Mouse (Mus musculus): ENCODE measurements around the gene Hist1h2br.
A peak's percentile ranks its signal among the peaks of the same experiment; 100 is the strongest.
"Not testable (repeated sequence)": the region's sequence is repeated elsewhere in the genome, so short reads cannot be mapped to it uniquely, and the experiment has no call there.

The Hist1h2br gene

DNA sequence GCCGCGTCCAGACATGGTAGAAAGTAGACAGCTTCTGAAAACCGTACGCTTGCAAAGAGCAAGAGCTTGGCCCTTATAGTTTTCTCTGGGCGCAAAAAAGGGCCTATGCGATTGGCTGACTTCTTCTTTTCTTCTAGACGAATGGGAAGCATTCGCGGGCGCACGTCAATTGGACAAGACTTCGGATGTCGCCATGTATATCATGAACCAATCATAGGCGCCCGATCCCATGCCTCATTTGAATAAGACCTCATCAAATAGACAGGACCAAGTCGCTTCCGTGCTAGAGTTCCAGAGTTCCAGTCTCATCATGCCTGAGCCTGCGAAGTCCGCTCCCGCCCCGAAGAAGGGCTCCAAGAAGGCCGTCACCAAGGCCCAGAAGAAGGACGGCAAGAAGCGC, at the start of gene Hist1h2br, which contains the start of gene Hist1h2ap:
Gene Hist1h2br, plus strand, starts transcription at position 283 of the 400 bp plus-strand sequence.
Gene Hist1h2ap, minus strand, starts transcription at position 47 of the 400 bp plus-strand sequence.
- not testable (repeated sequence) for DNase-seq (ENCODE audit: low spot score)

DNA sequence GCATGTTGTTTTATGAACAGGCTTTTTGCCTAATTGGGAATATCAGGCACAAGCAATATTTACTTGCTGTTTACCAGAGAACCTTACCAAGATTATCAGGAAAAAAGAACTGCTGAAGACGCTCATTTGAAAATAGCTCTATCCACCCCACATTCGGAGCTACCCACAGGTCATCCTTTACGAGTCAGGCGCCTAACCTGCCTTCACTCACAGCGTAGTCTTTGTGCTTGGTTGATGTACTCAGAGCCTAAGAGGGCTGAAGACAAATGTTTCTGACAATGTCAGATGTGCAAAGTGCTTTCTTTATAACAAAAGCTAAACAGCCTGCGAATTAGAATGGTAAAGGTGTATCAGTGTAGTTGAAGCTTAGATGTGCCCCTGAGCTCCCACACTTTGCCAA, 49.2 kb upstream of the Hist1h2br start:
- DNase-seq (ENCODE audit: low spot score): no peak

DNA sequence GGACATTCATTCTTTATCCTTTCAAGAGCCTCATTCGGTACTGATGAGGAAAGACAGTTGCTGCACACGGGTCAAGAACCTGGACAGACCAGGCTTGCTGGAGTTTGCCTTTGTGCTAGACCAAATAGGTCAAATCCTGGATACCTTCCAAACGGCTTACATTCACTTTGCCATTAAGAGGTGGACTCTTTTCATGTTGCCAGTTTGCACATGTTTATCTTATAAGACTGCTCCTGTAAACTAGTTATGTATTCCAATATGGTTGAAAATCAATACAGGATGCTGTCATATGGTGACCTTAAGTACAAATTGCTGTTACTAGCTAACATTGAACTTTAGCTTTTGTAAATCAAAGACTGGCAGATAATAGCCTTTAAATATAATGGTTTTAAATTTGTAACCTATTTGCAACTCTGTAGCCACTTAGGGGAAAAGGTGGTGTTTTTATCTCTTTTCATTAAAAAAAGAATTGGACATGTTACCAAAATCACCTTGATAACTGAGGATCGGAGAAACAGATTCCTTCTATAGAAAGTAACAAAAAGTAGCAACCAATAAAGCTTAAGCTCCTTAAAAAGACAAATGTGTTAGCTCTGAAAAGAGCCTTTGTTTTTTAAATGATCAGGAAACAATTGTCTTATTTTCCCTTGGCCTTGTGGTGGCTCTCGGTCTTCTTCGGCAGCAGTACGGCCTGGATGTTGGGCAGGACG, 47.2 kb upstream of the Hist1h2br start:
- DNase-seq (ENCODE audit: low spot score): peak; percentile 55

- peak; percentile 98 for DNase-seq (ENCODE audit: low spot score)
Measured at GRCm38 (mm10) chr13:21786899-21787629, 46.5 kb upstream of the Hist1h2br start, which contains the start of the genes Hist1h2an and Hist1h2bp. Hist1h2an (minus strand) TSS chr13:21787218. Hist1h2bp (plus strand) TSS chr13:21787461.

DNA sequence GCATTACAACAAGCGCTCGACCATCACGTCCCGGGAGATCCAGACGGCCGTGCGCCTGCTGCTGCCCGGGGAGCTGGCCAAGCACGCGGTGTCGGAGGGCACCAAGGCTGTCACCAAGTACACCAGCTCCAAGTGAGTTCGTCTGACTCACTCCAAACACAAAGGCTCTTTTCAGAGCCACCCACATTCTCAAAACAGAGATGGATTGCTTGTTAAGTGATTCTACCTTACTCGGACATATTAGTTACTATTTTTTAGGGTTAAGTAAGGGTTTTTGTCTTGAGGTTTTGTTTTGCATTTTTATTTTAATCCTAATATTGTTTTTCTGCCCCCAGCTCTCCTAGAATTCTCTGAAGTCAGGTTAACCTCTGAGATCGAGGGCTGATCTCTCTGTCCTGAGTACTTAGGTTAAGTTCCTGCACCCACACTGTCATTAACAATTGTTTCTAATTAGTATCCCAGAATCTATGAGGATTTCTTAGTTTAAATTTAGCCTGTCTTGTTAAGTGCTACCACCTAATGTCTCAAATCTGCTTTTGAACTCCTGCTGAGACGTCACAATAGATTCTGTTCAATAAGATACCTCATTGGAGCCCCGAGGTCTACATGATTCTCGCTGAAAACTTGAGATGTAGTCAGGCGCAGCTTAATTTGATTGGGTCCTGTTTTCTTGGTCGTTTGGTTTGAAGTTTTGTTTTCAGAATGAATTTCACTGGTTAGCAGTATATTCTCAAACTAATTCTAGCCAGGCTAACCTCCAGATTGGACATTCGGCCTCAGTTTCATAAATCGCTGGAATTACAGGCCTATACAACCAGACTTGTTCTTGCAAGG, 45.6 kb upstream of the Hist1h2br start:
- DNase-seq (ENCODE audit: low spot score): peak; percentile 34

DNA sequence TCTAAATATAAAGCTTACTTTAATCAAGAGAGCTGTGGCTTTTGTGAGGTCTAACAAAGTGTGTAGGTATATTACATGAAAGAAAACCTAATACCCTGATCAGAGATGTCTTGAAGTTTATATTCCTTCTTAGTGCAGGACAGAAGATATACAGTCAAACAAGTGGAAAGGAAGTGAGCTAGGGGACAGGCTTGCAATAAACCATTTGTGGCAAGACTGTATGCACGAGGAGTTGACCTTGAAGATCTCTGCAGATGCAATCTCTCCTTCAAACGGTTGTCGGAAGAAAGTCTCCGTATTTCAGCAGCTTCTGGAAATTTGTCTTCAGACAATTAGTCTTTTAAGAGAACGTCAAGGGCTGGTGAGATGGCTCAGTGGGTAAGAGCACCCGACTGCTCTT, 43.6 kb upstream of the Hist1h2br start:
- DNase-seq (ENCODE audit: low spot score): no peak

- no peak for DNase-seq (ENCODE audit: low spot score)
Measured at GRCm38 (mm10) chr13:21790601-21791283, 42.8 kb upstream of the Hist1h2br start.

DNA sequence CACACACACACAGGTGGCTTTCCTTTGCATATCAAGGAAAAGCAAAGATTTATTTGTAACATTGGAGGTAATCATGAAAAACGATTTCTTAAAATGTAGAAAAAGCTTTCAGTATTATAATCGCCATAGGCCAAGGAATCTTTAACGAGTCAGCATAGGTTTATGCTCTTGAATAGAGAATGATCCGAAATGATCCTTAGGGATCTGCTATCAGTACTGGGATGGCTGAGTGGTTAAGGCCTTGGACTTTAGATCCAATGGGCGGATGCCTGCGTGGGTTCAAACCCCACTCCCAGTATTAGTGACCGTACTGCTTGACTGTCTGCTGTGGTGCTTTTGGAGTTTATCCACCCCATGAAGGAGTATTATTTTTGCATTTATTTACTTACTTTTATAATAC, 38.0 kb upstream of the Hist1h2br start:
- DNase-seq (ENCODE audit: low spot score): no peak

GRCm38 (mm10) chr13:21797163-21797562, 36.4 kb upstream of the Hist1h2br start:
- DNase-seq (ENCODE audit: low spot score): not testable (repeated sequence)

- not testable (repeated sequence) for DNase-seq (ENCODE audit: low spot score)
Measured at GRCm38 (mm10) chr13:21803058-21803457, 30.5 kb upstream of the Hist1h2br start.

GRCm38 (mm10) chr13:21810073-21810472, 23.5 kb upstream of the Hist1h2br start, which contains the start of the genes Hist1h2bq and Hist1h2ao:
Hist1h2bq (minus strand) TSS chr13:21810197.
Hist1h2ao (plus strand) TSS chr13:21810465.
- not testable (repeated sequence) for DNase-seq (ENCODE audit: low spot score)

DNA sequence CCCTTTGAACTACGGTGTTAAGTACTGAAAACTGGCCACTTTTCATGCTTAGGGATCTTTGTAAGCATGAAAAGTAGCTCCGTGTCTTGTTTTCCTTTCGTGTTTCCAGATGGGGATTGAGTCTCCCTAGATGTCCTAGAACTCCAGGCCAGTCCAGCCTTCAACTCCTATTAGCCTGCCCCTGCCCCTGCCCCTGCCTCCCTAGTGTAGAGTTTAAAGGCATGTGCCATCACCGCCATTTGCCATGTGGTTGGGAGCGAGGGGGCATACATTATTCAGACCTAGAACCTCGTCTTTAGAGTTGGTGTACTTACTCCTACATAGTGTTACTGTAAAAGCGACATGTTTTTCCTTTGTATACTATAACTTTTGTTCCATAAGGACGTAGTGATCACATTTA, 22.5 kb upstream of the Hist1h2br start:
- DNase-seq (ENCODE audit: low spot score): not testable (repeated sequence)

- not testable (repeated sequence) for DNase-seq (ENCODE audit: low spot score)
Measured at GRCm38 (mm10) chr13:21811539-21811938, 22.0 kb upstream of the Hist1h2br start, which contains the start of gene Hist1h4m. Hist1h4m (plus strand) TSS chr13:21811746.

DNA sequence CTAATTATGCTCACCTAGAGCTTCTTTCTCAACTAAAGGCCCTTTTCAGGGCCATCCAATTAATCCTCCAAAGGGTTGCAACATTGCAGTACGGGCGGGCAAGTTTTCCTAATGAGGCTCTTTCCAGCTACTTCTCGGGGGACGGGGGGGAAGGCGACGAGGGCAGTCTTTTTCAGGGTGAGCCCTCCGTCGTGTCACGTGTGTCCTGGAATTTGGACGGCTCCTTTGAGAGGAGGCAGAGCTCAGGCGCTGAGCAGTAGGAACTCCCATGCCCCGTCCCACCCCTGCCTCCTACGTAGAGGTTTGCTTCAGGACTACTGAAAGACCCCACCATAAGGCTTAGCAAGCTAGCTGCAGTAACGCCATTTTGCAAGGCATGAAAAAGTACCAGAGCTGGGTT, 21.5 kb upstream of the Hist1h2br start:
- not testable (repeated sequence) for DNase-seq (ENCODE audit: low spot score)

- not testable (repeated sequence) for DNase-seq (ENCODE audit: low spot score)
Measured at GRCm38 (mm10) chr13:21820082-21820890, 13.3 kb upstream of the Hist1h2br start.

DNA sequence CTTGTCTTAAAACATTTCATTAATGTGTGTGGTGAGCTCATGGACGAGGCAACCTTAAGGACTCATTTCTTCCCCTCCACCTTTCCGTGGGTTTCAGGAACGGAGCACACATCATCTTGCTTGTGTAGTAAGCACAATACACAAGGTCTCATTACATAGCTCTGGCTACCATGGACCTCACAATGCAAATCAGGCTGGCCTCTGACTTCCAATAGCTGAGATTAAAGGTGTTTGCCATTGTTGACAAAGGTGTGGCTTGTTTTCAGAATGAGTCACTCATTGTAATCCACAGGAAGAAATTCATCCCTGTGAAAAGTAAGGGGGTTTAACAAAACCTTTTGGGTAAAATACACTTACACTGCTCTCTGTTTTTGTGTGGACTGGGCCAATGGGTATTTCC, 5.0 kb upstream of the Hist1h2br start:
- DNase-seq (ENCODE audit: low spot score): peak; percentile 5

DNA sequence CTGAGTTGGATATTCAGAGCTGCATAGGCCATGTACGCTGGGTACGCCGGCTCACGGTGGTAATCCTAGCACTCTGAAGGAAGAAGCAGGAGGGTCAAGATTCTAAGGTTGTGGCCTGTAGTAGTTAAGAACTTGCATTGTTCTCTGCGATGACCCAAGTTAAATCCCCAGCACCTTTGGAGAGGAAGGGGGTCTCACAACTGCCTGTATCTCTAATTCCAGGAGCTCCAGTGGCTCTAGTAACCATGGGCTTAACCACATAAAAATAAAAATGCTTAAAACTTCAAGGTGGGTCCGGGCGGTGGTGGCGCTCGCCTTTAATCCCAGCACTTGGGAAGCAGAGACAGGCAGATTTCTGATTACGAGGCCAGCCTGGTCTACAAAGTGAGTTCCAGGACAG, 3.2 kb upstream of the Hist1h2br start:
- DNase-seq (ENCODE audit: low spot score): peak; percentile 5

DNA sequence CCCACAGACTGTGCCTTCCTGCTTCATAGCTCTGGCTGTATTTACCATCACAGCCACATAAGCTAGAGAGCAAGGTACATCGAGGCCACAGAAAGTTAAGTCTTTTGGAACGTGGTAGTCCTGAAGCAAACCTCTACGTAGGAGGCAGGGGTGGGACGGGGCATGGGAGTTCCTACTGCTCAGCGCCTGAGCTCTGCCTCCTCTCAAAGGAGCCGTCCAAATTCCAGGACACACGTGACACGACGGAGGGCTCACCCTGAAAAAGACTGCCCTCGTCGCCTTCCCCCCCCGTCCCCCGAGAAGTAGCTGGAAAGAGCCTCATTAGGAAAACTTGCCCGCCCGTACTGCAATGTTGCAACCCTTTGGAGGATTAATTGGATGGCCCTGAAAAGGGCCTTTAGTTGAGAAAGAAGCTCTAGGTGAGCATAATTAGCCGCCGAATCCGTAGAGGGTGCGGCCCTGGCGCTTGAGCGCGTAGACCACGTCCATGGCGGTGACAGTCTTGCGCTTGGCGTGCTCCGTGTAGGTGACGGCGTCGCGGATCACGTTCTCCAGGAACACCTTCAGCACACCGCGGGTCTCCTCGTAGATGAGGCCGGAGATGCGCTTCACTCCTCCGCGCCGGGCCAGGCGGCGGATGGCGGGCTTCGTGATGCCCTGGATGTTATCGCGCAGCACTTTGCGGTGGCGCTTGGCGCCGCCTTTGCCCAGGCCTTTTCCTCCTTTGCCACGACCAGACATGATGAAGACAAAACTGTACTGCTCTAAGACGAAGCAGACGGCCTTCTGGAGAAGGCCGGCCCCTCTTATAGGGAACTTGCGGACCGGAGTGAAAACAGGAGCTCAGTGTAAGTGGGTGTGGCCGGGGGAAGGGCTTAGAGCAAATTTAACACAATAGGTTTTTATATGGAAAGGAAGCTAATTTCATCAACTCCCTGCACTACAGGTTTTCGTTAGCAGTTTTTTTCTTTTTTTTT, 1.8 kb upstream of the Hist1h2br start, which contains the start of gene Hist1h4n:
Gene Hist1h4n, minus strand, starts transcription at position 779 of the 977 bp plus-strand sequence.
- not testable (repeated sequence) for DNase-seq (ENCODE audit: low spot score)

DNA sequence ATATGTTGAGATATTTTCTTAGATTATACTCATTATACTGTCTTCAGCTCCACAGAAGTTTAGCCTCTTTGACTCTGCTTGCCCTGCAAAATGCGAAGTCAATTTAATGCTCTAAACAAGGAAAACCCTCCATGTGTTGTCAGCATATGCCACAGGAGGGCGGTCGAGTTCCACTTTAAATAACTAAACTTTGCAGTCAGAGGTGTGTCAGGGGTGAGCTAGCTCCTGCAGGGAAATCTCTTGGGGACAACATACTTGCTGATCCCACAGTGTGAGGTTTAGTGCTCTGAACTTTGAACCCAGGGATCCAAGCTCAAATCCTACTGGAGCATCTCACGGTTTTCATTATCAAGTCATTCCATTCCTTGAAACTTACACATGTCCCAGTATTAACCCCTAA, 7.0 kb downstream of the Hist1h2br start:
- not testable (repeated sequence) for DNase-seq (ENCODE audit: low spot score)
